Mouse (Mus musculus) liver, adult 2 months (tissue): ENCODE data around the gene Tomm40l. TPM values are rescaled to one million over a fixed set of nuclear protein-coding genes. Genes with fewer than 3 reads are reported as not detected.
A peak's percentile ranks its signal among the peaks of the same experiment; 100 is the strongest.
"Not testable (repeated sequence)": the region's sequence is repeated elsewhere in the genome, so short reads cannot be mapped to it uniquely, and the experiment has no call there.

Experiments used
- DNase-seq: peaks from one replicate; pipeline ENCODE4 v3.0.0-alpha.2; 2011; ENCODE audit warnings: low read depth, low spot score; ENCODE audit errors: extremely low read depth
- H3K27ac ChIP-seq: fragments of 200-500 bp; replicated peaks from 2 replicates; pipeline ENCODE4 v1.5.1; 2012; ENCODE audit warnings: low read depth, mild to moderate bottlenecking, control low read depth, inconsistent platforms, low read length; ENCODE audit not compliant: insufficient read depth
- H3K27me3 ChIP-seq: fragments of 200-500 bp; 2 replicates; pipeline ENCODE4 v1.6.1; 2012; ENCODE audit warnings: mild to moderate bottlenecking, moderate library complexity, low read length, inconsistent platforms; ENCODE audit not compliant: control insufficient read depth, insufficient read depth
- H3K36me3 ChIP-seq: fragments of 200-500 bp; 2 replicates; pipeline ENCODE4 v1.6.1; 2012; ENCODE audit warnings: low read length, inconsistent platforms; ENCODE audit not compliant: control insufficient read depth, insufficient read depth
- H3K4me1 ChIP-seq: fragments of 200-500 bp; 2 replicates; pipeline ENCODE4 v1.6.1; 2011; ENCODE audit warnings: low read length; ENCODE audit not compliant: control insufficient read depth, insufficient read depth
- H3K4me3 ChIP-seq: fragments of 200-500 bp; 2 replicates; pipeline ENCODE4 v1.5.1; 2011; ENCODE audit warnings: low read depth, mild to moderate bottlenecking, control low read depth, low read length, moderate library complexity; ENCODE audit not compliant: insufficient read depth
- H3K79me2 ChIP-seq: fragments of 200-500 bp; 2 replicates; pipeline ENCODE4 v1.6.1; 2012; ENCODE audit warnings: inconsistent platforms, mild to moderate bottlenecking, low read length, moderate library complexity; ENCODE audit not compliant: control insufficient read depth, insufficient read depth
- H3K9ac ChIP-seq: fragments of 200-500 bp; 2 replicates; pipeline ENCODE4 v1.6.1; 2012; ENCODE audit warnings: low read depth, mild to moderate bottlenecking, control low read depth, inconsistent platforms, low read length
- CTCF ChIP-seq: fragments of 200-500 bp; IDR thresholded peaks from 2 replicates; pipeline ENCODE4 v1.5.1; 2011; ENCODE audit warnings: low read depth, low read length, control low read depth
- POLR2A ChIP-seq: fragments of 200-500 bp; IDR thresholded peaks from 2 replicates; pipeline ENCODE4 v1.6.1; 2011; ENCODE audit warnings: low read length, control low read depth; ENCODE audit not compliant: insufficient read depth; ENCODE audit errors: extremely low read depth
- WGBS: fragments of 180-500 bp; shearing (Covaris S2); methylation state at CpG from one replicate; pipeline ENCODE4 v1.1.7; 2018; 5-methylcytosine and 5-hydroxymethylcytosine counted together
- polyA plus RNA-seq: library from polyadenylated mRNA; depleted of rRNA; stranded (reverse); fragments of >200 nt; gene quantifications from 2 replicates; pipeline ENCODE4 v1.2.3, GENCODE M21; 2012
- total RNA-seq: library from RNA; depleted of rRNA; stranded (reverse); fragments of >200 nt; gene quantifications from 2 replicates; pipeline ENCODE4 v1.2.3, GENCODE M21; 2014

Gene Tomm40l
- total and polyA plus RNA-seq, 2 experiments = 5.5 to 9.7 TPM

- Histone ChIP-seq H3K4me1 (peaks cover 10% of the 10 kb centered on the region), H3K27me3 (no peaks in the 10 kb centered on the region), H3K27ac (0 out of 2 replicates have a peak overlapping the region, but pooled peaks have one; percentile 72), H3K36me3 (peaks cover 6% of the 10 kb centered on the region; the same call in 1 of the 2 replicates), H3K79me2 (peaks cover 9% of the 10 kb centered on the region; the same call in 1 of the 2 replicates), H3K9ac (no peak overlapping the region), H3K4me3 (no peak overlapping the region)
- 74% methylated on average over 3 of the region's 3 CpGs for WGBS
- TF ChIP-seq POLR2A = no peak
- TF ChIP-seq CTCF = no peak
- no peak for DNase-seq
Measured at GRCm38 (mm10) chr1:171248386-171249226, 26.3 kb upstream of the Tomm40l start.

DNA sequence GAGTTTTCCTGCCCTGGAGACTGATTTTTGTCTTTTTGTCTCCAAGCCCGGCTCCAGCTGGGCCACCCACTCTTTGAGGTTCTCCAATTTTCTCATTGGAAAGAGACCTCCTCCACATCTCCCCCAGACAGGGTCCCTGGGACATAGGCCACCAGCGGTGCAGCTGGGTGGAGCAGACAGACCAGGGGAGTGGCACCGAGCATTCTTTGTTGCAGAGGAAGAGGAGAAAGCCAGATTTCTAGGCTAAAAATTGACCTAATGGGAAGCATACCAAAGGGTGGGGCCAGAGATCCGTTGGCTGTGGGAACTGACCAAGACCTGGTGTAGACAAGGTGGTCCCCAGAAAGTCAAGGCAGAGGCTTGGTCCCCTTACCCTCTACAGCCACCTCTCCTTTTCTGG lies 25.6 kb upstream of the Tomm40l start:
- DNase-seq = no peak
- peak overlapping the region; percentile 72 for H3K27ac ChIP-seq
- peaks cover 9% of the 10 kb centered on the region; the same call in 1 of the 2 replicates for H3K79me2 ChIP-seq
- 25% methylated on average over 4 of the region's 4 CpGs for WGBS
- H3K27me3 ChIP-seq = no peaks in the 10 kb centered on the region
- no peak for TF ChIP-seq POLR2A
- H3K4me1 ChIP-seq = peaks cover 10% of the 10 kb centered on the region
- H3K9ac ChIP-seq = no peak overlapping the region
- no peak overlapping the region for H3K4me3 ChIP-seq
- peaks cover 8% of the 10 kb centered on the region for H3K36me3 ChIP-seq

- Histone ChIP-seq H3K36me3 (peaks cover 9% of the 10 kb centered on the region), H3K27ac (peak overlapping the region; percentile 72), H3K27me3 (no peaks in the 10 kb centered on the region), H3K9ac (peak overlapping the region; percentile 65), H3K79me2 (peaks cover 9% of the 10 kb centered on the region; the same call in 1 of the 2 replicates), H3K4me1 (peaks cover 10% of the 10 kb centered on the region), H3K4me3 (peak overlapping the region; percentile 27; the same call in 1 of the 2 replicates)
- WGBS = 18% methylated on average over 13 of the region's 13 CpGs
- TF ChIP-seq CTCF = no peak
- no peak for TF ChIP-seq POLR2A
- no peak for DNase-seq
Measured at GRCm38 (mm10) chr1:171247453-171247841, 25.1 kb upstream of the Tomm40l start.

GRCm38 (mm10) chr1:171246709-171247452 lies 24.6 kb upstream of the Tomm40l start:
- TF ChIP-seq CTCF (peak; percentile 88), POLR2A (peak; percentile 75)
- peaks cover 12% of the 10 kb centered on the region for H3K36me3 ChIP-seq
- WGBS = under 1% methylated on average over 41 of the region's 41 CpGs

GRCm38 (mm10) chr1:171245353-171245752 lies 23.0 kb upstream of the Tomm40l start:
- no peak for DNase-seq
- Histone ChIP-seq H3K27ac (no peak overlapping the region), H3K4me1 (peaks cover 14% of the 10 kb centered on the region), H3K36me3 (peaks cover 20% of the 10 kb centered on the region), H3K4me3 (no peak overlapping the region), H3K9ac (no peak overlapping the region), H3K27me3 (no peaks in the 10 kb centered on the region), H3K79me2 (peaks cover 9% of the 10 kb centered on the region; the same call in 1 of the 2 replicates)
- TF ChIP-seq CTCF = no peak
- TF ChIP-seq POLR2A = no peak
- WGBS = 96% methylated on average over 8 of the region's 8 CpGs

More at GRCm38 (mm10) chr1:171246709-171247452, 24.6 kb upstream of the Tomm40l start:
- Histone ChIP-seq H3K9ac (peak overlapping the region; percentile 89), H3K27ac (peak overlapping the region; percentile 83), H3K4me1 (peaks cover 10% of the 10 kb centered on the region), H3K79me2 (peaks cover 9% of the 10 kb centered on the region; the same call in 1 of the 2 replicates), H3K27me3 (no peaks in the 10 kb centered on the region), H3K4me3 (peak overlapping the region; percentile 77)
- peak; percentile 98 for DNase-seq

- DNase-seq = peak; percentile 49
- H3K4me1 ChIP-seq, H3K27me3 ChIP-seq, H3K4me3 ChIP-seq, H3K79me2 ChIP-seq, H3K9ac ChIP-seq: not testable (repeated sequence)
- H3K27ac ChIP-seq = peak overlapping the region; percentile 10; the same call in 1 of the 2 replicates
- WGBS = 65% methylated on average over 12 of the region's 12 CpGs
- peaks cover 38% of the 10 kb centered on the region for H3K36me3 ChIP-seq
Measured at GRCm38 (mm10) chr1:171241952-171242351, 19.6 kb upstream of the Tomm40l start.
